Mouse (Mus musculus): ENCODE measurements around the gene Slco2b1. TPM values are rescaled to one million over a fixed set of nuclear protein-coding genes. Genes with fewer than 3 reads are reported as not detected.

Gene Slco2b1
- polyA plus RNA-seq, 1 experiment: 28.3 TPM

- TF ChIP-seq CTCF (IDR thresholded peaks at IDR 0.05; ENCODE audit: extremely low read depth, insufficient read length, insufficient replicate concordance, low read depth, low read length) (no peak), POLR2A (IDR thresholded peaks at IDR 0.05; ENCODE audit: low read depth, low read length) (no peak)
- Histone ChIP-seq H3K27me3 (ENCODE audit: control insufficient read depth, insufficient read depth, low read length) (no peaks in the 10 kb centered on the region), H3K36me3 (ENCODE audit: control insufficient read depth, insufficient read depth, low read length) (peaks cover 24% of the 10 kb centered on the region), H3K27ac (ENCODE audit: insufficient read depth, low read depth, low read length) (peak overlapping the region; percentile 24; the same call in 1 of the 2 replicates), H3K4me3 (ENCODE audit: low read depth, low read length) (no peak overlapping the region), H3K4me1 (ENCODE audit: control insufficient read depth, insufficient read depth, insufficient read length, low read length) (peaks cover 12% of the 10 kb centered on the region; the same call in 1 of the 2 replicates)
- WGBS: 63% methylated on average over 5 of the region's 5 CpGs
These were observed 36.9 kb downstream of the Slco2b1 start for GRCm38 (mm10) chr7:99674209-99674608.

GRCm38 (mm10) chr7:99673188-99673587 is 38.0 kb downstream of the Slco2b1 start:
- TF ChIP-seq POLR2A (IDR thresholded peaks at IDR 0.05; ENCODE audit: low read depth, low read length) (no peak), CTCF (IDR thresholded peaks at IDR 0.05; ENCODE audit: extremely low read depth, insufficient read length, insufficient replicate concordance, low read depth, low read length) (no peak)
- 90% methylated on average over 8 of the region's 8 CpGs for WGBS

GRCm38 (mm10) chr7:99671544-99672435 is 39.4 kb downstream of the Slco2b1 start:
- Histone ChIP-seq H3K4me3 (ENCODE audit: low read depth, low read length) (no peak overlapping the region), H3K36me3 (ENCODE audit: control insufficient read depth, insufficient read depth, low read length) (peaks cover 27% of the 10 kb centered on the region), H3K27me3 (ENCODE audit: control insufficient read depth, insufficient read depth, low read length) (no peaks in the 10 kb centered on the region), H3K4me1 (ENCODE audit: control insufficient read depth, insufficient read depth, insufficient read length, low read length) (peaks cover 12% of the 10 kb centered on the region; the same call in 1 of the 2 replicates), H3K27ac (ENCODE audit: insufficient read depth, low read depth, low read length) (no peak overlapping the region)
- 39% methylated on average over 9 of the region's 9 CpGs for WGBS
- no peak for TF ChIP-seq CTCF (IDR thresholded peaks at IDR 0.05; ENCODE audit: extremely low read depth, insufficient read length, insufficient replicate concordance, low read depth, low read length)
- no peak for TF ChIP-seq POLR2A (IDR thresholded peaks at IDR 0.05; ENCODE audit: low read depth, low read length)

More at GRCm38 (mm10) chr7:99673188-99673587, 38.0 kb downstream of the Slco2b1 start:
- H3K4me1 ChIP-seq (ENCODE audit: control insufficient read depth, insufficient read depth, insufficient read length, low read length): peaks cover 12% of the 10 kb centered on the region; the same call in 1 of the 2 replicates
- peaks cover 21% of the 10 kb centered on the region for H3K36me3 ChIP-seq (ENCODE audit: control insufficient read depth, insufficient read depth, low read length)
- no peaks in the 10 kb centered on the region for H3K27me3 ChIP-seq (ENCODE audit: control insufficient read depth, insufficient read depth, low read length)
- no peak overlapping the region for H3K27ac ChIP-seq (ENCODE audit: insufficient read depth, low read depth, low read length)
- H3K4me3 ChIP-seq (ENCODE audit: low read depth, low read length): no peak overlapping the region

- Histone ChIP-seq H3K36me3 (ENCODE audit: control insufficient read depth, insufficient read depth, low read length) (peaks cover 30% of the 10 kb centered on the region), H3K4me3 (ENCODE audit: low read depth, low read length) (no peak overlapping the region), H3K27me3 (ENCODE audit: control insufficient read depth, insufficient read depth, low read length) (no peaks in the 10 kb centered on the region), H3K27ac (ENCODE audit: insufficient read depth, low read depth, low read length) (no peak overlapping the region), H3K4me1 (ENCODE audit: control insufficient read depth, insufficient read depth, insufficient read length, low read length) (peaks cover 15% of the 10 kb centered on the region; the same call in 1 of the 2 replicates)
- 68% methylated on average over 4 of the region's 4 CpGs for WGBS
- TF ChIP-seq POLR2A (IDR thresholded peaks at IDR 0.05; ENCODE audit: low read depth, low read length) (no peak), CTCF (IDR thresholded peaks at IDR 0.05; ENCODE audit: extremely low read depth, insufficient read length, insufficient replicate concordance, low read depth, low read length) (no peak; the same call in 1 of the 2 replicates)
These were observed 40.2 kb downstream of the Slco2b1 start for GRCm38 (mm10) chr7:99670915-99671314.

- Histone ChIP-seq H3K27ac (ENCODE audit: insufficient read depth, low read depth, low read length) (no peak overlapping the region), H3K36me3 (ENCODE audit: control insufficient read depth, insufficient read depth, low read length) (peaks cover 24% of the 10 kb centered on the region), H3K27me3 (ENCODE audit: control insufficient read depth, insufficient read depth, low read length) (no peaks in the 10 kb centered on the region), H3K4me1 (ENCODE audit: control insufficient read depth, insufficient read depth, insufficient read length, low read length) (peaks cover 22% of the 10 kb centered on the region), H3K4me3 (ENCODE audit: low read depth, low read length) (no peak overlapping the region)
- TF ChIP-seq CTCF (IDR thresholded peaks at IDR 0.05; ENCODE audit: extremely low read depth, insufficient read length, insufficient replicate concordance, low read depth, low read length) (no peak), POLR2A (IDR thresholded peaks at IDR 0.05; ENCODE audit: low read depth, low read length) (no peak)
- 85% methylated on average over 4 of the region's 4 CpGs for WGBS
These were observed 42.3 kb downstream of the Slco2b1 start for GRCm38 (mm10) chr7:99668802-99669201.

- H3K36me3 ChIP-seq (ENCODE audit: control insufficient read depth, insufficient read depth, low read length): peaks cover 31% of the 10 kb centered on the region
- H3K27ac ChIP-seq (ENCODE audit: insufficient read depth, low read depth, low read length): no peak overlapping the region
- H3K4me3 ChIP-seq (ENCODE audit: low read depth, low read length): no peak overlapping the region
- TF ChIP-seq POLR2A (IDR thresholded peaks at IDR 0.05; ENCODE audit: low read depth, low read length) (no peak), CTCF (IDR thresholded peaks at IDR 0.05; ENCODE audit: extremely low read depth, insufficient read length, insufficient replicate concordance, low read depth, low read length) (no peak)
- WGBS: 95% methylated on average over 16 of the region's 16 CpGs
- H3K27me3 ChIP-seq (ENCODE audit: control insufficient read depth, insufficient read depth, low read length): no peaks in the 10 kb centered on the region
- peaks cover 16% of the 10 kb centered on the region for H3K4me1 ChIP-seq (ENCODE audit: control insufficient read depth, insufficient read depth, insufficient read length, low read length)
These were observed 44.0 kb downstream of the Slco2b1 start for GRCm38 (mm10) chr7:99667096-99667495.
